Mouse (Mus musculus) cerebellum, postnatal 25 days (tissue): ENCODE results near the gene Slc9a2.
"Not testable (repeated sequence)": the region's sequence is repeated elsewhere in the genome, so short reads cannot be mapped to it uniquely, and the experiment has no call there.

Experiments used
- DNase-seq, 2 experiments: peaks; one replicate each; pipeline ENCODE4 v3.0.0; 2021; ENCODE audit warnings: mixed read lengths in 2 of 2

Slc9a2 gene

GRCm38 (mm10) chr1:40680067-40680867 is at the start of gene Slc9a2:
Gene Slc9a2 (plus strand): TSS chr1:40680574.
- DNase-seq = peak; percentile 48 to 55

- DNase-seq = no peak
These were observed 47.8 kb upstream of the Slc9a2 start for GRCm38 (mm10) chr1:40632407-40633062.

GRCm38 (mm10) chr1:40634608-40635007 is 45.8 kb upstream of the Slc9a2 start:
- no peak for DNase-seq

GRCm38 (mm10) chr1:40648234-40648633 is 32.1 kb upstream of the Slc9a2 start:
- DNase-seq = no peak

- DNase-seq = no peak
These were observed 29.4 kb upstream of the Slc9a2 start for GRCm38 (mm10) chr1:40650803-40651497.

GRCm38 (mm10) chr1:40657035-40657434 is 23.3 kb upstream of the Slc9a2 start:
- no peak for DNase-seq

- DNase-seq = peak in 1 of 2 experiments; percentile 49
These were observed 22.3 kb upstream of the Slc9a2 start for GRCm38 (mm10) chr1:40657978-40658496.

GRCm38 (mm10) chr1:40659017-40659416 is 21.4 kb upstream of the Slc9a2 start:
- DNase-seq = no peak

- no peak for DNase-seq
These were observed 20.9 kb upstream of the Slc9a2 start for GRCm38 (mm10) chr1:40659496-40659895.

- no peak for DNase-seq
These were observed 19.5 kb upstream of the Slc9a2 start for GRCm38 (mm10) chr1:40660838-40661237.

GRCm38 (mm10) chr1:40665401-40666370 is 14.7 kb upstream of the Slc9a2 start:
- DNase-seq = no peak

GRCm38 (mm10) chr1:40667442-40667841 is 12.9 kb upstream of the Slc9a2 start:
- DNase-seq = not testable (repeated sequence)

- DNase-seq = no peak
These were observed 10.3 kb upstream of the Slc9a2 start for GRCm38 (mm10) chr1:40670025-40670424.

- DNase-seq = no peak
These were observed 8.9 kb upstream of the Slc9a2 start for GRCm38 (mm10) chr1:40671490-40671889.

GRCm38 (mm10) chr1:40677306-40677705 is 3.1 kb upstream of the Slc9a2 start:
- DNase-seq = no peak

GRCm38 (mm10) chr1:40680868-40681698 is 709 bp downstream of the Slc9a2 start:
- DNase-seq = peak; percentile 42 to 53

GRCm38 (mm10) chr1:40681699-40682510 is 1.5 kb downstream of the Slc9a2 start:
- DNase-seq = peak in 1 of 2 experiments; percentile 17

- no peak for DNase-seq
These were observed 13.9 kb downstream of the Slc9a2 start for GRCm38 (mm10) chr1:40694296-40694695.

GRCm38 (mm10) chr1:40696436-40696835 is 16.1 kb downstream of the Slc9a2 start:
- no peak for DNase-seq

GRCm38 (mm10) chr1:40705099-40705498 is 24.7 kb downstream of the Slc9a2 start:
- no peak for DNase-seq
